Mouse (Mus musculus) neural tube, embryonic 13.5 days (tissue): ENCODE results near the gene Lypd6. TPM values are rescaled to one million over a fixed set of nuclear protein-coding genes. Genes with fewer than 3 reads are reported as not detected.

Experiments
- ATAC-seq: fragments of 200-750 bp; cut with Nextera tagmentation; 2 replicates; pipeline ENCODE4 v1.8.0; 2017; ENCODE audit warnings: low read depth, mild to moderate bottlenecking, moderate TSS enrichment, moderate library complexity
- H3K27ac ChIP-seq: fragments of 300-500 bp; sonication (generic); replicated peaks from 2 replicates; pipeline ENCODE4 v1.5.1; 2015; ENCODE audit warnings: moderate library complexity, mild to moderate bottlenecking, inconsistent platforms
- H3K27me3 ChIP-seq: fragments of 300-500 bp; sonication (generic); 2 replicates; pipeline ENCODE4 v1.6.1; 2015; ENCODE audit warnings: mild to moderate bottlenecking, inconsistent platforms
- H3K36me3 ChIP-seq: fragments of 300-500 bp; sonication (generic); 2 replicates; pipeline ENCODE4 v1.6.1; 2015; ENCODE audit warnings: mild to moderate bottlenecking, inconsistent platforms
- H3K4me1 ChIP-seq: fragments of 300-500 bp; sonication (generic); replicated peaks from 2 replicates; pipeline ENCODE4 v1.6.1; 2015; ENCODE audit warnings: inconsistent platforms
- H3K4me2 ChIP-seq: fragments of 300-500 bp; sonication (generic); 2 replicates; pipeline ENCODE4 v1.6.1; 2015; ENCODE audit warnings: inconsistent platforms, mild to moderate bottlenecking, moderate library complexity
- H3K4me3 ChIP-seq: fragments of 300-500 bp; sonication (generic); 2 replicates; pipeline ENCODE4 v1.5.1; 2015; ENCODE audit warnings: mild to moderate bottlenecking, inconsistent platforms
- H3K9ac ChIP-seq: fragments of 300-500 bp; sonication (generic); 2 replicates; pipeline ENCODE4 v1.6.1; 2015; ENCODE audit warnings: moderate library complexity, mild to moderate bottlenecking, inconsistent platforms
- H3K9me3 ChIP-seq: fragments of 300-500 bp; sonication (generic); 2 replicates; pipeline ENCODE4 v1.6.1; 2016; ENCODE audit warnings: inconsistent platforms
- WGBS: fragments of 180-500 bp; shearing (Covaris S2); methylation state at CpG from one replicate; pipeline ENCODE4 v1.1.7; 2015; 5-methylcytosine and 5-hydroxymethylcytosine counted together
- polyA plus RNA-seq: library from polyadenylated mRNA; unstranded; fragments of >200 nt; fragmentation: Nextera tagmentation; extraction: Ambion mirVana; gene quantifications from 2 replicates; pipeline ENCODE4 v1.2.1, GENCODE M21; 2015

Lypd6 gene
- polyA plus RNA-seq, 1 experiment from 2014 or later, result 6.4 TPM

DNA sequence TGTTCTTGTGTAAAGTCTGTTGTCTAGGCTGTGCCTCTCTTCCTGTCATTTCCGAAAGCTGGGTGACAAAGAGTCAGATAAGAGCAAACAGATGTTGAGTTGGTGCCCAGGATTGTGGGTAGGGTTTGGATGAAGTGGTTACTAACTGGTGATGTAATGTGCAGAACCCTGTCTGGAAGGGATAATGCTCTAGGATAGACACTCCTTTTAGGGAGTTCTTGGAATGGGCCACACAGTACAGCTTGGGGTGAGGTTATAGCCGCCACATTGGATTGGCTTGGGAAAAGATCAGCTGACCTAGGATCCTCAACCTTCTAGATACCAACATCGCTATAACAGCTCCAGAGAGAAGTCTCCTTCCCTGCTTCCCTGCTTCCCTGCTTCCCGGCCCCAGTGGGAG, 5.9 kb downstream of the Lypd6 start:
- no peak for ATAC-seq
- Histone ChIP-seq H3K9ac (no peak overlapping the region), H3K4me1 (peaks cover 8% of the 10 kb centered on the region), H3K9me3 (no peaks in the 10 kb centered on the region), H3K4me3 (no peak overlapping the region), H3K4me2 (no peak overlapping the region), H3K27ac (no peak overlapping the region), H3K36me3 (no peaks in the 10 kb centered on the region), H3K27me3 (peaks cover 12% of the 10 kb centered on the region)
- WGBS, result 86% methylated on average over 4 of the region's 4 CpGs

DNA sequence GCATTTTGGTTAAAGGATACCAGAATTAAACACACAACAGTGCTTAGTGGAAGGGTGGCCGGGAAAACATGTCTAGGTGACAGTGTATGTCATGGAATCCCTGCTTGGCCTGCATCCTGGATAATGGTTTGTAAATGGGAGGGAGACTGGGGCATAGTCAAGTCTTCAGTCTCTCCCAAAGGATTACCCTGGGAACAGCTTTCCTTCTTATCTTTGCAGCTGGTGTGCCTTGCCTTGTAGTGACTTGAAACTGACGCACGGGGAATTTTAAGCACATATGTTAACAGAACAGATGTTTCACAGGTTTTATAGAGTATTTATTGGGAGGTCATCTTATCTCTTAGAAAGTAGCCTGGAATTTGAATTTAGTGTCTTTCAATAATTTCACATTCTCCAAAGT, 18.5 kb downstream of the Lypd6 start:
- H3K4me2 ChIP-seq, result no peak overlapping the region
- H3K27me3 ChIP-seq, result no peaks in the 10 kb centered on the region
- ATAC-seq, result no peak
- H3K4me3 ChIP-seq, result no peak overlapping the region
- WGBS, result 77% methylated on average over 3 of the region's 3 CpGs
- H3K27ac ChIP-seq, result no peak overlapping the region
- no peaks in the 10 kb centered on the region for H3K9me3 ChIP-seq
- no peaks in the 10 kb centered on the region for H3K36me3 ChIP-seq
- no peak overlapping the region for H3K9ac ChIP-seq
- H3K4me1 ChIP-seq, result 0 out of 2 replicates have a peak, but pooled peaks cover 5% of the 10 kb centered on the region

DNA sequence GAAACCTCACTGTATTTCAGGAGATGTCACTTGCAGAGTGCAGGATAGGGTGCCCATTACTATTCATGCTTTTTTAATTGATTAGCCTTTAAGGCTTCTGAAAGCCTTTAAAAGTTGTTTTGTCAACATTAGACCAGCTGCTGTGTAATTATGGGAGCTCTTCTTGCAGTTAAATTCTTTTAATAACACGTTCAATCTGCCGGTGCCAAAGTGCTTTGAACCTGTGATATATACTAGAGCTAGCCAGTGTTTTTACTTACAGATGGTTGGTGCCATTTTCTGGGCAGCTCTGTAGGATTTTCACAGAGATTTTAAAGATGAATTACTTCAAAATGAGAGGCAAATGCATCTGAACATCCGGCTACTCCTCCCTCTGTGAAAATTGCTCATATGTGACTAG, 21.5 kb downstream of the Lypd6 start:
- Histone ChIP-seq H3K36me3 (no peaks in the 10 kb centered on the region), H3K27ac (no peak overlapping the region), H3K27me3 (no peaks in the 10 kb centered on the region), H3K9ac (no peak overlapping the region), H3K4me2 (no peak overlapping the region), H3K4me3 (no peak overlapping the region), H3K9me3 (no peaks in the 10 kb centered on the region), H3K4me1 (0 out of 2 replicates have a peak, but pooled peaks cover 5% of the 10 kb centered on the region)
- WGBS, result 44% methylated on average over 3 of the region's 3 CpGs
- ATAC-seq, result no peak

DNA sequence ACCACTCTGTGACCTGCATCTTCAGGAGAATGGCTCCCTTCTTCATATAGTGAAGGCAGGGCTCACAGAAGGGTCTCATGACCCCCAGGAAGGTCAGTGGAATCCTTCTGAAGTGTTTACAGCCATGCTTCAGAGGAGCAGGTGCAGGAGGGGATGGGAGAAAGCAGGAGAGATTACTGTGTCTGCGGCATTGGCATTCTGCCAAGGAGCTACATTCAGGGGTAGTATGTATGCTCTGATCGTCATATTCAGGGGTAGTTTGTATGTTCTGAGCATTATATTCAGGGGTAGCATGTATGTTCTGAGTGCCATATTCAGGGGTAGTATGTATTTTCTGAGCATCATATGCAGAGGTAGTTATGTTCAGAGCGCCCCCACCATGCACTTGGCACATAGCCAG, 30.1 kb downstream of the Lypd6 start:
- H3K4me2 ChIP-seq, result no peak overlapping the region
- ATAC-seq, result peak; percentile 44
- WGBS, result 58% methylated on average over 3 of the region's 3 CpGs
- H3K4me1 ChIP-seq, result peaks cover 26% of the 10 kb centered on the region
- H3K9me3 ChIP-seq, result no peaks in the 10 kb centered on the region
- H3K27ac ChIP-seq, result no peak overlapping the region
- no peaks in the 10 kb centered on the region for H3K36me3 ChIP-seq
- no peak overlapping the region for H3K4me3 ChIP-seq
- H3K27me3 ChIP-seq, result no peaks in the 10 kb centered on the region
- no peak overlapping the region for H3K9ac ChIP-seq

DNA sequence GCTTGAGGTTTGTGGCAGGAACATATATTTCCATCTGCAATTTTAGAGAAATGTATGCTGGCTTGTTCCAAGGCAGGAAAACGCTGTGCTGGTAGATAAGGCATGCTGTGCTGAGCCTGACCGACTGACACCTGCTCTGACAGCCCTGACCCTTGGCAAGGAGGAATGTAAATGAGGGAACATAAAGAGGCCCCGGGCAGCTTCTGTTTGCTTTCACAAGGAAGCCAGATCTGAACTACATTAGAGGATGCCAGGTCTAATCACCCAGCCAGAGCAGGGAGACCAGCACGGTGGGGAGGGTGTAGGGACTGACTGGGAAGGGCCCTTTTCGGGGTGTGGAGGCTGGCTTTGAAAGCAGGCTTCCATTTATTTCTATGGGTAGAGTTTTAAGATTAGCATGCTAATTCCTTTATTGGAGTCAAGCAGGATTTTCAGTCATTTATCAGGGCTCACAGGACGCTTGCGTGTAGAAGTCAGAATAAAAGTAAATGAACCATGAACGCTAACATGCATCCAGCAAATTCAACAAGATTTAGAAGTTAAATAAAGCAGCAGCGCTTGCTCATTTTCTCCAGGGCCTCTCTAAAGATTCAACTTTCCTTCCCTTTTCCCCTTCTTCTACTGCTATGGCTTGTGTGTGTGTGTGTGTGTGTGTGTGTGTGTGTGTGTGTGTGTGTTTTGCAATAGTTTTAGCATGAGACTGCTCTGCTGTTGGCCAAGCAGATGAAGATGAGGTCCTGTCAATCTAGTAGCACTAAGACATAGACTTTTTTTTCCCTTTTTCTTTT, 34.3 kb downstream of the Lypd6 start:
- Histone ChIP-seq H3K27me3 (no peaks in the 10 kb centered on the region), H3K4me3 (no peak overlapping the region), H3K36me3 (no peaks in the 10 kb centered on the region), H3K4me1 (peaks cover 29% of the 10 kb centered on the region), H3K9me3 (no peaks in the 10 kb centered on the region), H3K27ac (peak overlapping the region; percentile 64), H3K4me2 (no peak overlapping the region), H3K9ac (no peak overlapping the region)
- ATAC-seq, result peak; percentile 62
- WGBS, result 12% methylated on average over 9 of the region's 9 CpGs

DNA sequence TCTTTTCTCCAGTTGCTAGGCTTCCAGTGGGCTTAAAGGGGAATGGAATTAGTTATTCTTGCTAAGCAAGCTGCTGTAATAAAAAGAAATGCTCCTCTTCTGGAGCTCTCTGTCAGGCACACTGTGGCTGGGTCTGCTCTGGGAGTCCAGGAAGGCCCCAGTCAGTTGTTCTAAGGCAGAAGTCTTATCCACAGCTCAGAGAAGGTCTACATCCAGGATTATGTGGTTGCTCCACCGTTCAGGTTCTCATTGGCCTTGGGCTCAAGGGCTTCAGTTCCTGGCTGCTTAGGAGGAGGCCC, 34.9 kb downstream of the Lypd6 start:
- Histone ChIP-seq H3K36me3 (no peaks in the 10 kb centered on the region), H3K27me3 (no peaks in the 10 kb centered on the region), H3K27ac (no peak overlapping the region; the same call in 1 of the 2 replicates), H3K9ac (no peak overlapping the region), H3K4me3 (no peak overlapping the region), H3K4me2 (no peak overlapping the region), H3K4me1 (peaks cover 29% of the 10 kb centered on the region), H3K9me3 (no peaks in the 10 kb centered on the region)
- WGBS, result 81% methylated on average over 1 of the region's 1 CpGs
- ATAC-seq, result no peak

DNA sequence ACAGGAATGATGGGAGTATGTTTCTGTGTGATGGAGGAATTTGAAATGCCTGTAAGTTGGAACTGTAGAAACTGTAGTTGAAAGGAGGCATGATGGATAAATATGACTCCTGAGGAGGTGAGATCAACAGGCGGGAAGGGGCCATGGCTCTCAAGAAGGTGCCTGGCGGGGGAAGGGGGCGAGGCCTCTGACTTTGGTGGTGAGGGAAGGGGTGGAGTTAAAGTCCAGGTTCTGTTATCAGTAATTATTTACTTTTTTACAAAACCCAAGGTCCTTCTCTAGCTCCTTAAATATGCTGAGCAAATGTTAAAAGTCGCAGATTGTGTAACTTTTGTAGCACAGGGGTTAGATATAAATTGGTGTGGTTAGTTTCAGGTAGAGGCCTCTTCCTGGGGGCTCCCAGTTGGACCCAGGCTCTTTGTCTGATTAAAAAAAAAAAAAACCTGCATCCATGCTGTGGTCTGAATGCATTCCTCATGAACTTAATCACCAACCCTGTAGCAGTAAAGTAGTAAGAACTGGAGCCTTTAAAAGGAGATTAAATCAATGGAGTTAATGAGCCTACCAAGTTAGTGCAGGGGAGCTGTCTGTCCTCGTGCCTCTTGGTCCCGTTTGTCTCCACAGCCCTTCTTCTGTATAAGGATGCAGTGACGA, 37.7 kb downstream of the Lypd6 start:
- Histone ChIP-seq H3K9me3 (no peaks in the 10 kb centered on the region), H3K4me3 (no peak overlapping the region), H3K36me3 (no peaks in the 10 kb centered on the region), H3K4me1 (peaks cover 19% of the 10 kb centered on the region), H3K27me3 (no peaks in the 10 kb centered on the region), H3K4me2 (no peak overlapping the region), H3K9ac (no peak overlapping the region), H3K27ac (no peak overlapping the region)
- ATAC-seq, result no peak
- WGBS, result 72% methylated on average over 7 of the region's 7 CpGs

DNA sequence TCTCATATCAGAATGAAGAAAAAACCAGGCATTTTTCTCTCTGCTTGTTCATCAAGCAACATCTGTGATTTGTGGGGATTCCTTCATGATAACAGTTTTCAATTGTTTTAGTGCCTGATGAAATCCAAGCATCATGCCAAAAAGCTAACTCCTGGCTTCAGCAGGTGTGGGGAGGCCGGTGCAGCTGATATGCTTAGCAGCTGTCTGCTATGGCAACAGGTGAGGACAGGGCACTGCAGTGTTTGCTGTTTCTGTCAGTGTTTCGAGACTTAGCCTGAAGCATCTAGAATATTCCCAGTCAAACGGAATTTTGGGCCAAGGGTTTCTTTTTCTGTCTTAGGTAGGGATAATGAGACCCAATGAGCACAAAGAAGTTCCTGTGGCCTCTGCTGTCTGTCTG, 39.4 kb downstream of the Lypd6 start:
- no peaks in the 10 kb centered on the region for H3K27me3 ChIP-seq
- 81% methylated on average over 3 of the region's 3 CpGs for WGBS
- no peak for ATAC-seq
- H3K4me1 ChIP-seq, result peaks cover 20% of the 10 kb centered on the region
- no peak overlapping the region for H3K4me2 ChIP-seq
- H3K9me3 ChIP-seq, result no peaks in the 10 kb centered on the region
- no peak overlapping the region for H3K4me3 ChIP-seq
- no peaks in the 10 kb centered on the region for H3K36me3 ChIP-seq
- no peak overlapping the region for H3K9ac ChIP-seq
- no peak overlapping the region for H3K27ac ChIP-seq

DNA sequence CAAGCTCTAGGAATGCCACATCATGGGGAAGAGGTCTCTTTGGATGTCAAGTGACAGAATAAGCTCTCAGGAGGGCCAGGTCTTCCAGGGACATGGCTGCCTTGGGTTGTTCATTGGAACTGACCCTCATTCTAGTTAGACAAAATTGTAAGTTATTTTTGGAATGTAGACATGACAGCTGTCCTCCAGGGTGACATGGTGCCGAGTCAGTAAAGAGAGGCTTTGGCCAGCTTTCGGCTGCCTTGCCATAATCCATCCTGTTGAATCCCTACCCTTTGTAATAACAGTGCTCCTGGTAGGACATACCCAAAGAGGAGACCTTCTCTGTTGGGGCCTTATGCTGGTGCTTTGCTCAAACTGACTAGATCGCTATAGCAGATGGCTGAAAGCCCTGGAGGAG, 39.8 kb downstream of the Lypd6 start:
- H3K27me3 ChIP-seq, result no peaks in the 10 kb centered on the region
- WGBS, result 94% methylated on average over 3 of the region's 3 CpGs
- no peak for ATAC-seq
- peaks cover 19% of the 10 kb centered on the region for H3K4me1 ChIP-seq
- no peak overlapping the region for H3K27ac ChIP-seq
- H3K4me2 ChIP-seq, result no peak overlapping the region
- no peaks in the 10 kb centered on the region for H3K36me3 ChIP-seq
- H3K9ac ChIP-seq, result no peak overlapping the region
- no peaks in the 10 kb centered on the region for H3K9me3 ChIP-seq
- H3K4me3 ChIP-seq, result no peak overlapping the region

DNA sequence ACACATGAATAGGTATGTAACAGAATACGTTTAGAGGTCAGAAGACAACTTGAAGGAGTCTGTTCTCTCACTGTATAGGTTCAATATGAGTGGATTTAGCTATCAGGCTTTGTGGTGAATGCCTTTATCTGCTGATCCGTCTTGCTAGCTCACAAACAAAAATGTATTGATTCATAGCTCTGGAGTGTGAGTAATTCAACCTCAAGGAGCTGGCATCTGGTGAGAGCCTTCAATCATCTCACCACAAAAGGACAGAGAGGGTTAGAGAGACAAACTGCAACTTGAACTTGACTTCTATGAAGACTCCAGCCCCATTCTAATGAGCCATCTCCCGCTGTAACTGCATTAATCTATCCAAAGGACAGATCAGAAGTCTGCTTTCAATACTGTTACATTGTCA, 40.6 kb downstream of the Lypd6 start:
- 70% methylated on average over 3 of the region's 3 CpGs for WGBS
- Histone ChIP-seq H3K27me3 (no peaks in the 10 kb centered on the region), H3K9me3 (no peaks in the 10 kb centered on the region), H3K9ac (no peak overlapping the region), H3K36me3 (no peaks in the 10 kb centered on the region), H3K4me2 (no peak overlapping the region), H3K4me3 (no peak overlapping the region), H3K4me1 (peaks cover 20% of the 10 kb centered on the region; the same call in 1 of the 2 replicates), H3K27ac (no peak overlapping the region)
- no peak for ATAC-seq

DNA sequence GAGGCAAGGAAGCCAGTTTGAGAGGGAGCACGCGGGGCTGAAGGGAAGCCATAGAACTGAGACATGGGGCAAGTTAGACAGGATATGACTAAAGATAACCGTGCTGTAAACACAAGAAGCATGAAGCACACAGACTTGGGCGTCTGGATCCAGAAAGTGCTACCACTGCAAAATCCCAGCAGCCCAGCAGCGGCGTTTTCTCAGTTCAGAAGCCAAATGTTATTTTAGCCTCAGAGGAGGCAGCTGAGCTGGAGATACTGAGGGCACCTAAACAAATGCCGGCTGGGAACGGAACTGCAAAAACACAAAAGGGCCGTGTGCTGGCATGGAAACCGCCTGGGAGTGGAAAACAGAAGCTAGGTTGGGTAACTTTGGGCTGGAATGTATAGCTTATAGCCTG, 43.9 kb downstream of the Lypd6 start:
- peaks cover 21% of the 10 kb centered on the region; the same call in 1 of the 2 replicates for H3K4me1 ChIP-seq
- no peaks in the 10 kb centered on the region for H3K9me3 ChIP-seq
- no peak overlapping the region for H3K9ac ChIP-seq
- 0 out of 2 replicates have a peak overlapping the region, but pooled peaks have one; percentile 2 for H3K27ac ChIP-seq
- no peaks in the 10 kb centered on the region for H3K27me3 ChIP-seq
- H3K4me2 ChIP-seq, result no peak overlapping the region
- no peak for ATAC-seq
- WGBS, result 59% methylated on average over 10 of the region's 10 CpGs
- no peaks in the 10 kb centered on the region for H3K36me3 ChIP-seq
- no peak overlapping the region for H3K4me3 ChIP-seq

DNA sequence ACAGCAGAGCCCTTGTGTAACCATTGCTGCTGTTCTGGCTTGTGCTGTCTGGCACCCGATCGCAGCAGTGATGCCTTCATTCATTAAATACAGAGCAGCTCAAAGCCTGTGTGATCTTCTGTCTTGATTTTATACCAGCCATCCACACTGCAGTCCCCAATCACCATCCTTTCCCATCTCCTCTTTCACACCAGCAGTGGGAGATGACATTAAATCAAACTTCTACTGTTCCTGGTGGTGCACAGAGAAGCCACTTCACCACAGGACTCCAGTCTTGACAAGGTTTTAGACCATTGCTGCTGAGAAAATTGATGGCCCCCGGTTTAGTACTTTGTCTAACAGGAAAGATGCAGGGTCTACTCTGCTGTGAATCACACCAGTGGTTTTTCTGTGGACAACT, 44.9 kb downstream of the Lypd6 start:
- no peak overlapping the region for H3K4me2 ChIP-seq
- H3K4me3 ChIP-seq, result no peak overlapping the region
- no peaks in the 10 kb centered on the region for H3K9me3 ChIP-seq
- no peaks in the 10 kb centered on the region for H3K27me3 ChIP-seq
- no peak for ATAC-seq
- H3K4me1 ChIP-seq, result peaks cover 21% of the 10 kb centered on the region; the same call in 1 of the 2 replicates
- no peak overlapping the region for H3K27ac ChIP-seq
- no peaks in the 10 kb centered on the region for H3K36me3 ChIP-seq
- H3K9ac ChIP-seq, result no peak overlapping the region
- WGBS, result 41% methylated on average over 3 of the region's 3 CpGs

DNA sequence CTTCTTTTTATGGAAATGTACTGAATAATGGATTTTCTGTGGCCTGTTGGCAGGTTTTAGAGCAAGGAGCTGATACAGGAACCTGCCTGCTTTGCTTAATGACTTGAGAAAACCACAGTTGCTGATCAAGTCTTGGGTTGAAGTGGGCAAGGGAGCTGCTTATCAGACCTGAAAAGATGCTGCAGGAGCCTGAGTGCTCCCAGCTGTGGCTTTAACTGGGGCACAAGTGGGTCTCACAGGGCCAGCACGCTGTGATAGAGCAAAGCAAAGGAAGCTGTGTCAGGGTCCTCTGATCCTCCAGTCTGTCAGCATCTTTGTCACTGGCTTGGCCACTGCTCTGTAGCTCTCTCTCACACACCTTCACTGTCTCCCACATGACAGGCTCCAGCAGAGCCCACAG, 45.4 kb downstream of the Lypd6 start:
- no peak overlapping the region for H3K27ac ChIP-seq
- H3K36me3 ChIP-seq, result no peaks in the 10 kb centered on the region
- no peaks in the 10 kb centered on the region for H3K27me3 ChIP-seq
- no peak overlapping the region for H3K4me3 ChIP-seq
- peaks cover 21% of the 10 kb centered on the region; the same call in 1 of the 2 replicates for H3K4me1 ChIP-seq
- H3K9ac ChIP-seq, result no peak overlapping the region
- no peak overlapping the region for H3K4me2 ChIP-seq
- ATAC-seq, result no peak
- WGBS, result 32% methylated on average over 1 of the region's 1 CpGs
- H3K9me3 ChIP-seq, result no peaks in the 10 kb centered on the region
